16 mouse cellular contexts compared by ENCODE assay signal in the genomic region with DNA sequence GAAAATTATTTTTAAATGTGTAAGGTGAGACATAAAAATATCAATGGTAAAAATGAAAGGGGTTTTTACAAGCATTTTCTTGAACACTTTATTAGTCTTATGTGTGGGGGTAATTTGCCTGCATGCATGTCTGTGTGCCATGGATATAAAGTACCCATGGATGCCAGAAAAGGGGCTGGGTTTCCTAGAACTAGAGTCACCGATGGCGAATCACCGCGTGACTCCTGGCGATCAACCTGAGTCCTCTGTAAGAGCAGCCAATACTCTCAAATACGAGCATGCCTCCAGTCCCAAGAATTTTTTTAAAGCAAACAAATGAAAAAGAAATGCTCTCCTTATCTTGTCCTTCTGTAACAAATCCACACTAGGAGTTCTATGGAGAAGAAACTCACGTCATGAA. TPM values are rescaled to one million over a fixed set of nuclear protein-coding genes. Genes with fewer than 3 reads are reported as not detected.
A peak's percentile ranks its signal among the peaks of the same experiment; 100 is the strongest.
DNase-seq lines count a peak whose midpoint lies in the region.
"Had no signal": no experiment of that assay in that cellular context is flagged by ENCODE, and none has a peak within 500 bp of the region (broad histone marks: within the 10 kb centered on the region; RNA-seq: fewer than 3 reads in every experiment).

No protein-coding gene starts in this region.

- peak; percentile 35 to 38 for DNase-seq in cerebellum, postnatal 14 days
- no peak for DNase-seq in cerebellum, adult 9-10 months
- DNase-seq in heart, adult 11 months: peak; percentile 66
- no peak for DNase-seq in heart, postnatal 36 days
- DNase-seq: adrenal gland, adult 2 months; adrenal gland, postnatal 10 days; adrenal gland, postnatal 25 days; cerebellum, adult 11 months; cerebellum, adult 2 months; cerebellum, adult 9-11 months; cerebellum, postnatal 36 days; embryo, embryonic 11 days had no signal

- intact Hi-C loops in heart, postnatal 36 days (cut with DNase I): no loop called here

RNA-seq across cellular contexts. Expression of gene Ccdc110, which starts 12.3 kb away (rescaled TPM):
- total RNA-seq in heart, postnatal 36 days (2021): not detected
- total RNA-seq: adrenal gland, adult 2 months; adrenal gland, postnatal 25 days; adrenal gland, postnatal 4 days; common myeloid progenitor, adult 5-6 weeks; ES-E14; MEL had no signal

RNA-seq across cellular contexts. Expression of gene Pdlim3, which starts 36.9 kb away (rescaled TPM):
- total RNA-seq in heart, postnatal 36 days (2021): 10 to 100 TPM; 25.6 to 35.2 TPM
- total RNA-seq: common myeloid progenitor, adult 5-6 weeks; MEL had no signal

RNA-seq across cellular contexts. Expression of gene 1700029J07Rik, which starts 52.9 kb away (rescaled TPM):
- under 1 TPM; 0.33 to 0.50 TPM for total RNA-seq in heart, postnatal 36 days (2021)

RNA-seq across cellular contexts. Expression of gene Ufsp2, which starts 53.2 kb away (rescaled TPM):
- 10 to 100 TPM; 30.9 to 32.4 TPM for total RNA-seq in heart, postnatal 36 days (2021)

Comparison
In these comparisons a context has a peak if more than half of its experiments do, and no peak if none do; other contexts are left out.
1. DNase-seq: peak in cerebellum, postnatal 14 days (2 of 2) and heart, adult 11 months (single experiment); none in cerebellum, adult 9-10 months (single experiment) and heart, postnatal 36 days (0 of 2).